Mouse (Mus musculus): Measurements from ENCODE around the gene Dnajb14.

- no peak for TF ChIP-seq CTCF (IDR thresholded peaks at IDR 0.05; ENCODE audit: insufficient read depth, low read depth, low read length)
- TF ChIP-seq POLR2A (IDR thresholded peaks at IDR 0.05; ENCODE audit: insufficient read depth, low read depth, low read length): no peak
Measured at GRCm38 (mm10) chr3:137851196-137851595, 16.3 kb upstream of the Dnajb14 start.

All from olfactory bulb, adult 2 months (tissue).